Mouse (Mus musculus) embryonic facial prominence, embryonic 13.5 days (tissue): ENCODE measurements around the gene Hpdl. TPM values are rescaled to one million over a fixed set of nuclear protein-coding genes. Genes with fewer than 3 reads are reported as not detected.
"Not testable (repeated sequence)": the region's sequence is repeated elsewhere in the genome, so short reads cannot be mapped to it uniquely, and the experiment has no call there.

Experiments
- ATAC-seq: fragments of 200-750 bp; cut with Nextera tagmentation; 2 replicates; pipeline ENCODE4 v1.8.0; 2017; ENCODE audit warnings: low read depth; ENCODE audit not compliant: insufficient number of reproducible peaks, insufficient read depth, low FRiP score, low TSS enrichment
- H3K27ac ChIP-seq: fragments of 300-500 bp; sonication (generic); 2 replicates; pipeline ENCODE4 v1.5.1; 2015; ENCODE audit warnings: moderate library complexity, mild to moderate bottlenecking, inconsistent platforms
- H3K27me3 ChIP-seq: fragments of 300-500 bp; sonication (generic); 2 replicates; pipeline ENCODE4 v1.6.1; 2015; ENCODE audit warnings: mild to moderate bottlenecking, inconsistent platforms
- H3K36me3 ChIP-seq: fragments of 300-500 bp; sonication (generic); 2 replicates; pipeline ENCODE4 v1.6.1; 2015; ENCODE audit warnings: mild to moderate bottlenecking, inconsistent platforms
- H3K4me1 ChIP-seq: fragments of 300-500 bp; sonication (generic); 2 replicates; pipeline ENCODE4 v1.6.1; 2015; ENCODE audit warnings: inconsistent platforms
- H3K4me2 ChIP-seq: fragments of 300-500 bp; sonication (generic); 2 replicates; pipeline ENCODE4 v1.6.1; 2015; ENCODE audit warnings: moderate library complexity, mild to moderate bottlenecking, inconsistent platforms
- H3K4me3 ChIP-seq: fragments of 300-500 bp; sonication (generic); 2 replicates; pipeline ENCODE4 v1.5.1; 2015; ENCODE audit warnings: mild to moderate bottlenecking, inconsistent platforms
- H3K9ac ChIP-seq: fragments of 300-500 bp; sonication (generic); 2 replicates; pipeline ENCODE4 v1.6.1; 2015; ENCODE audit warnings: mild to moderate bottlenecking, inconsistent platforms
- H3K9me3 ChIP-seq: fragments of 300-500 bp; sonication (generic); 2 replicates; pipeline ENCODE4 v1.6.1; 2016; ENCODE audit warnings: inconsistent platforms
- whole genome bisulfite sequencing: fragments of 180-500 bp; shearing (Covaris S2); methylation state at CpG from one replicate; pipeline ENCODE4 v1.1.7; 2015; ENCODE audit warnings: mixed read lengths; 5-methylcytosine and 5-hydroxymethylcytosine counted together
- polyA plus RNA-seq: library from polyadenylated mRNA; unstranded; fragments of >200 nt; fragmentation: Nextera tagmentation; extraction: Ambion mirVana; gene quantifications from 2 replicates; pipeline ENCODE4 v1.2.1, GENCODE M21; 2015

Hpdl gene
- polyA plus RNA-seq = 0.70 and 1.0 TPM in 2 replicates

DNA sequence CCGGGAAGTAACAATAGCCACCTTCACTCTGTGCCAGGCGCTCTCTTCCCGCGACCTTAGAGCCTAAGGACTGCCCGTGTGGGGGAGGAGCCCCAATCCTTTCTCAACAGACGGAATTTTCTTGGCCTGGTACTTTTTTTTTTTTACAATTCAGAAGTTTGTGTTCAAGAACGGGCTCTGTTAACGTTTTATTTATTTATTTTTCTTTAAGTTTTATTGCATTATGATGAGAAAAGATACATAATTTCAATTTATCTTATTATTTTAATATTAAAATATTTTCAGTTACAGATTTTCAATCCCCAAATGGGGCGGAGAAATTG lies at the start of gene Hpdl:
Gene Hpdl, minus strand, starts transcription at position 14 of the 323 bp plus-strand sequence.
- Histone ChIP-seq H3K27ac (no peak within 1 kb of the TSS), H3K9ac (peak within 1 kb of the TSS; percentile 70)
- no peak for ATAC-seq

DNA sequence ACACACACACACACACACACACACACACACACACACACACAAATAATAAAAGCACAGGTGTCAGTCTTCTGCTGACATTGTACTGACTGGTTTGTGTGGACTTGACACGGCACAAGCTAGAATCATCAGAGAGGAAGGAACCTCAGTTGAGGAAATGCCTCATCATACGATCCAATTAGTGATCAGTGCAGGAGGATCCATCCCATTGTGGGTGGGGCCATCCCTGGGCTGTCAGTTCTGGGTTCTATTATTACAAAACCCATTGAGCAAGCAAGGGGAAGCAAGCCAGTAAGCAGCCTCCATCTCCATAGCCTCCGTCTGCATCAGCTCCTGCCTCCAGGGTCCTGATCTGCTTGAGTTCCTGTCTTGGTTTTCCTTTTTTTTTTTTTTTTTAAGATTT lies 48.4 kb upstream of the Hpdl start:
- WGBS = 61% methylated on average over 3 of the region's 3 CpGs

More for the DNA sequence above, at the start of gene Hpdl:
- Histone ChIP-seq H3K4me1 (peaks cover 28% of the 10 kb centered on the region), H3K36me3 (peaks cover 13% of the 10 kb centered on the region), H3K4me3 (peak within 1 kb of the TSS; percentile 60), H3K4me2 (peak within 1 kb of the TSS; percentile 95), H3K27me3 (peaks cover 19% of the 10 kb centered on the region), H3K9me3 (no peaks in the 10 kb centered on the region)
- 10% methylated on average over 9 of the region's 9 CpGs for WGBS

DNA sequence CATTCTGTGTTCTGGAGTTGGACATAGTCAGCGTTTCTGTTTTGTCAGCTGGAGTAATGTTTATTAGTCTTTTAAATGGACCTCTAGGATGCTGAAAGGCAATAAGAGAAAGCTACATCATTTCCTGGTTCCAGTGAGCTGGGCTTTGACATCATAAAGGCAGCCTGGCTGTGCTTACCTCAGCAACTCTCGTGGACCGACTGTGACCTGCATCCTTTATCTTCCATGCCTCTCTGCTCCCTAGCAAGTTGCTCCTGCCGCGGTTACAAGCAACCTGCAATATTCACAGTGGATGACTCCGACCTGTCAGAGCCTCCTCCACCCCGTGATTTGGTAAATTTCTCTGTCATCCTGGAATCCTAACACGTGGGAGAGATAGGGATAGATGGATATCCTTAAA lies 40.5 kb upstream of the Hpdl start:
- no peak overlapping the region for H3K27ac ChIP-seq
- H3K4me3 ChIP-seq = no peak overlapping the region
- H3K4me1 ChIP-seq = no peaks in the 10 kb centered on the region
- no peaks in the 10 kb centered on the region for H3K36me3 ChIP-seq
- H3K4me2 ChIP-seq = no peak overlapping the region
- H3K9ac ChIP-seq = no peak overlapping the region
- no peaks in the 10 kb centered on the region for H3K27me3 ChIP-seq
- no peak for ATAC-seq
- WGBS = 74% methylated on average over 8 of the region's 8 CpGs
- H3K9me3 ChIP-seq = no peaks in the 10 kb centered on the region

More for the DNA sequence above, 48.4 kb upstream of the Hpdl start:
- no peak overlapping the region for H3K4me2 ChIP-seq
- H3K9me3 ChIP-seq = no peaks in the 10 kb centered on the region
- no peak overlapping the region for H3K4me3 ChIP-seq
- peaks cover 6% of the 10 kb centered on the region for H3K27me3 ChIP-seq
- H3K27ac ChIP-seq = no peak overlapping the region
- ATAC-seq = no peak
- no peaks in the 10 kb centered on the region for H3K4me1 ChIP-seq
- no peak overlapping the region for H3K9ac ChIP-seq
- H3K36me3 ChIP-seq = no peaks in the 10 kb centered on the region

DNA sequence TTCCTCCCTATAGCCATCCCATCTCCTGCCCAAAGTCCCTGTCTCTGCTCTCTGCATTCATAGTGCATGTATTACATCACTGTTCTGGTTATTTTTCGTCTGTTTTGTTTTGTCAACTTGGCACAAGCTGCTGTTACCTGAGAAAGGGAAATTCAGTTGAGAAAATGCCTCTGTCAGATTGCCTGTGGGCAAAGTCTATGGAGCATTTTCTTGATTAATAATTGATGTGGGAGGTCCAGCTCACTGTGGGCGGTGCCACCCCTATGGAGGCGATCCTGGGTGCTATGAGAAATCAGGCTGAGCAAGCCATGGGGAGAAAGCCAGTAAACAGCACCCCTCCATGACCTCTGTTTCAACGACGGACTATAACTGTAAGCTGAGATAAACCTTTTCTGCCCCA lies 38.2 kb upstream of the Hpdl start:
- no peaks in the 10 kb centered on the region for H3K4me1 ChIP-seq
- WGBS = 56% methylated on average over 5 of the region's 5 CpGs
- no peak overlapping the region for H3K9ac ChIP-seq
- ATAC-seq = no peak
- no peak overlapping the region for H3K4me2 ChIP-seq
- no peaks in the 10 kb centered on the region for H3K36me3 ChIP-seq
- no peak overlapping the region for H3K27ac ChIP-seq
- H3K27me3 ChIP-seq = no peaks in the 10 kb centered on the region
- H3K4me3 ChIP-seq = no peak overlapping the region
- no peaks in the 10 kb centered on the region for H3K9me3 ChIP-seq

DNA sequence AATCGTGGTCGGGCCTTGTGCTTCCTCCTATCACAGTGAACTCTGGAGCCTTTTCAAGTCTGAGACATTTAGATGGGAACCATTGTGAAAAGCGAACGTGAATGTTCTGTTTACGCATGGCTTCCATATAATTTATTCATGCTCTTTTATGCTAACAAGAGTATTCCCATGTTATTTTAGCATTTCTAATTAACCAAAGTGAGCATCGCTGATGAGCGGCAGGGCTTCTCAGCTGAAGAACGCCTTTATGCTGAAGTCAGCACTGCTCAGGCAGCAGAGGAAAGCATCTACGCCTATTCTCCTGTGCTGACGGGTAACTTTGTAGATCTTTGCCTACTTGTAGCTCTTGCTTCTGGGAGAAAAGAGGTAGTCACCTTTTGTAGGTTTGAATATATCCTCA lies 35.7 kb upstream of the Hpdl start:
- Histone ChIP-seq H3K9ac (no peak overlapping the region), H3K9me3 (no peaks in the 10 kb centered on the region), H3K36me3 (no peaks in the 10 kb centered on the region), H3K27ac (no peak overlapping the region), H3K4me2 (no peak overlapping the region), H3K4me1 (no peaks in the 10 kb centered on the region), H3K4me3 (no peak overlapping the region), H3K27me3 (no peaks in the 10 kb centered on the region)
- no peak for ATAC-seq
- 89% methylated on average over 10 of the region's 10 CpGs for WGBS

DNA sequence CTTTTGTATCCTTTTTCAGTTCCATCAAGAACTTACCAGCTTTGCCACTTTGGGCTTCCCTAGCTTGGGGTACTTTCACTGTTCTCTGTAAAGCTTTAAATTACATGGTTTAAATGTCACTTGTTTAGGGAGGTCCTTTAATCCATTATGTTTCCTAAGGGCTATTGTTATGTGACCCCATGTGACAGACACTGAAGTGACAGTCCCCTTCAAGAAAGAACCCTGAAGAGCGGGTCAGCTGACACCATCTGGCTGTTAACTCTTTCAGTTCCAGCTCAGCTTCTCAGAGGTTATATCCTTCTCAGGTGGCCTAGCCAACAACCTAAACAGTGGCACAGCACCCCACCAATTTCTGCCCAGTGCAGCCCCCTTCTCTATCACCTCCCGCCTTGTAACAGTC lies 32.8 kb upstream of the Hpdl start:
- ATAC-seq = no peak
- H3K4me3 ChIP-seq = no peak overlapping the region
- no peaks in the 10 kb centered on the region for H3K4me1 ChIP-seq
- H3K9ac ChIP-seq = no peak overlapping the region
- no peaks in the 10 kb centered on the region for H3K9me3 ChIP-seq
- H3K36me3 ChIP-seq = no peaks in the 10 kb centered on the region
- H3K4me2 ChIP-seq = no peak overlapping the region
- no peak overlapping the region for H3K27ac ChIP-seq
- 18% methylated on average over 2 of the region's 2 CpGs for WGBS
- no peaks in the 10 kb centered on the region for H3K27me3 ChIP-seq

DNA sequence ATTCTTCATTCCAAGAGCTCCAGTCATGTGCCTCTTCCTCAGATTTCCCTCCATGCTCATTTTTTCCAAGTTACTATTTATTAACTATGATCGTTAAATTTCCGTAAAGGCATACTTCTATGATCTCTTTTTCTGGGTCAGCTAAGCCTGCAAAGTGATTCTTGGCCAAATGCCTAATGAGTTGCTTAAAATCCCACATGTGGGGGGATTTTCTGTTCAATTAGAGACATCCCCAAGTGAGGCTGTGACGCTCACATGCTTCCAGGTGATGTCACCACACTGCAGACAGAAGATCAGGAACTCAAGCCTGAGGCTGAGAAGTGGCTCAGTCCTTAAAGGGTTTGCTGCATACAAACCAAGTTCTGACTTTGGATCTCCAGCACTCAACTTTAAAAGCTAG lies 28.4 kb upstream of the Hpdl start:
- Histone ChIP-seq H3K27ac (no peak overlapping the region), H3K9ac (no peak overlapping the region), H3K9me3 (no peaks in the 10 kb centered on the region), H3K4me1 (no peaks in the 10 kb centered on the region), H3K36me3 (no peaks in the 10 kb centered on the region), H3K27me3 (no peaks in the 10 kb centered on the region), H3K4me3 (no peak overlapping the region), H3K4me2 (no peak overlapping the region)
- 72% methylated on average over 3 of the region's 3 CpGs for WGBS
- no peak for ATAC-seq

DNA sequence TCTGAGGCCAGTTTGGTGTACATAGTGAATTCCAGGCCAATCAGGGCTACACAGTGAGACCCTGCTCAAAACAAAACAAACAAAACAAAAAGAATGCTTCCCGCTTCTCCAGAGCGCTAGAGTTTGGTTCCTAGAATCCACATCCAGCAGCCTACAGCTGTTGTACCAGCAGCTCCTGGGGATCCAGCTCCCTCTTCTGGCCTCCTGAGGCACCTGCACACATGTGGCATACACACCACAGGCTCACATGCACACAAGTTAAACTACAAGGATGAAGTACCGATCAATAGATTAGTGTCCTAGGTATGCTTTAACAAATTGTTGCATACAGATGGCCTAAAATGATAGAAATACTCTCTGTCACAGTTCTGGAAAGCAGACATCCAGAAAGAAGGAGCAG lies 22.8 kb upstream of the Hpdl start:
- Histone ChIP-seq H3K4me3 (no peak overlapping the region), H3K4me1 (no peaks in the 10 kb centered on the region), H3K9me3 (no peaks in the 10 kb centered on the region), H3K4me2 (no peak overlapping the region), H3K27me3 (peaks cover 16% of the 10 kb centered on the region), H3K9ac (no peak overlapping the region), H3K27ac (no peak overlapping the region), H3K36me3 (no peaks in the 10 kb centered on the region)
- ATAC-seq = no peak
- 93% methylated on average over 3 of the region's 3 CpGs for WGBS

DNA sequence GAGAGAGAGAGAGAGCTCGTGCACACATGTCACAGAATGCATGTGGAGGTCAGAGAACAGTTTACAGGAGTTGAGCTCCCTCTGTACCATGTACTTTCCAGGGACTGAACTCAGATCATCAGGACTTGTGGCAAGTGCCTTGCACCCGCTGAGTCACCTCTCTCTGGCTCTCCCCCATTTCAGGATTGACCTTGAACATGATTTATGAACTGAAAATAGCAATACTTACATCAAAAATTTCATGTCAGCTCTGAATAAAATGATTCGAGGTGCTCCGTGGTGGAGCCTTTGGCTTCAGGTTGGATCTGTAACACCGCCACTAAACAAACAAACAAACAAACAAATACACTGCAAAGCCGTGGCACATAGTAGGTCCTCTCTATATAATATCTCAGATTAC lies 19.3 kb upstream of the Hpdl start:
- H3K9me3 ChIP-seq = no peaks in the 10 kb centered on the region
- H3K4me3 ChIP-seq = no peak overlapping the region
- peaks cover 21% of the 10 kb centered on the region for H3K27me3 ChIP-seq
- no peak overlapping the region for H3K9ac ChIP-seq
- H3K27ac ChIP-seq = no peak overlapping the region
- no peaks in the 10 kb centered on the region for H3K4me1 ChIP-seq
- H3K4me2 ChIP-seq = no peak overlapping the region
- 89% methylated on average over 6 of the region's 6 CpGs for WGBS
- no peak for ATAC-seq
- no peaks in the 10 kb centered on the region for H3K36me3 ChIP-seq

DNA sequence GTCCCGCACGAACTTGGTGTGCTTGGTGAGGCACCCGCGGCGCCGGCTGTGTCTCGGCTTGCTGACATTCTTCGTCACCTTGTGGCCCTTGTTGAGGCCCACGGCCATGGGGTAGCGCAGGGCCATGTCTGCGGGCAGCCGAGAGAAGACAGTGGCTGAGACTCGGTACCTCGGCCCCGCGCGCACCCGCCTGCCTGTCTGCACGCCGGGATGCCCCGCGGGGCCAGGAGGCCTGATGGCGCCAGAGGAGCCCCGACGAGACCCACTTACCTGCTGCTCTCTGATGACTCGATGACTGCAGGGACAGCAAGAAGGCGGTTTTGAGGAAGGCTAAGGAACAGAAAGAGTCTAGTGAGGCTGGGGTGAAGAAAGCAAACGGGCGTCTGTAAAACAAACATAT lies 18.6 kb upstream of the Hpdl start:
- H3K27ac ChIP-seq, H3K36me3 ChIP-seq, H3K9me3 ChIP-seq, H3K9ac ChIP-seq, H3K4me3 ChIP-seq, H3K4me1 ChIP-seq, ATAC-seq: not testable (repeated sequence)
- Histone ChIP-seq H3K4me2 (peak overlapping the region; percentile 48), H3K27me3 (peaks cover 21% of the 10 kb centered on the region)
- 30% methylated on average over 22 of the region's 29 CpGs for WGBS

DNA sequence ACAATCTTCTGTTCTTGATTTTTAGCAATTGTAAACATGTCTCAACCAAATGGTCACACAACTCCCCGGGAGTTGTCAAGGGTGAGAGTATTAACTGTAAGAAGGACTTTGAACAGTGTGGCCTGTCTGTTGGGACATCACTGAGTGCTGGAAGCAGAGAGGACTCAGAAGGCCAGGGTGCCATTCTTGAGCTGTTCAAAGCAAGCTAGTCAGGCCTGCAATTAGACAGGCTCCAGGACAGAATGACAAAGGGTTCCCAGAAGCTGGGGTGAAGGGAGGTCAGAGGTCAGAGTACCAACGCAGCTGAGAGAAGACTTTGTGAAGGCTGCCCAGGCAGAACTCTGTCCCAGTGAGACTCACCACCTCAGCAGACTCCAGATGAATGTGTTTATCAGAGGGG lies 17.5 kb upstream of the Hpdl start:
- H3K4me2 ChIP-seq = no peak overlapping the region
- H3K4me3 ChIP-seq = no peak overlapping the region
- H3K36me3 ChIP-seq = no peaks in the 10 kb centered on the region
- H3K27me3 ChIP-seq = peaks cover 21% of the 10 kb centered on the region
- no peak for ATAC-seq
- H3K9me3 ChIP-seq = no peaks in the 10 kb centered on the region
- H3K9ac ChIP-seq = no peak overlapping the region
- H3K4me1 ChIP-seq = no peaks in the 10 kb centered on the region
- WGBS = 26% methylated on average over 2 of the region's 2 CpGs
- H3K27ac ChIP-seq = no peak overlapping the region

DNA sequence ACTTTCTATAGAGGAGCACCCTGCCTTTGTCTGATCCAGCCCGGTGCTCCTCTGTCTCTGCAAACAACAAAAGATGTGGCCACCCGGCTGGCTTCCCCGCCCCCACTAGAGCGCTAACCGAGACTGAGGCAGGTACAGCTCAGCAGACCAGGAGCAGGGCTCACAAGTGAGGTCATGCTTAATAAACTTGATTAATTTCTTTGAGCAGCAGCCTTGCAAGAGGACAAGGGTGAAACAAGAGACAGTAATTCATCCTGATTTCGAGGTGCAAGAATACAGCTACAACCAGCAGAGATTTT lies 8.5 kb upstream of the Hpdl start:
- H3K27me3 ChIP-seq = no peaks in the 10 kb centered on the region
- no peaks in the 10 kb centered on the region for H3K36me3 ChIP-seq
- no peaks in the 10 kb centered on the region for H3K9me3 ChIP-seq
- ATAC-seq = no peak
- peaks cover 5% of the 10 kb centered on the region for H3K4me1 ChIP-seq
- WGBS = 18% methylated on average over 6 of the region's 6 CpGs
- H3K4me3 ChIP-seq = no peak overlapping the region
- H3K9ac ChIP-seq = 0 out of 2 replicates have a peak overlapping the region, but pooled peaks have one; percentile 36
- no peak overlapping the region for H3K4me2 ChIP-seq
- H3K27ac ChIP-seq = no peak overlapping the region

DNA sequence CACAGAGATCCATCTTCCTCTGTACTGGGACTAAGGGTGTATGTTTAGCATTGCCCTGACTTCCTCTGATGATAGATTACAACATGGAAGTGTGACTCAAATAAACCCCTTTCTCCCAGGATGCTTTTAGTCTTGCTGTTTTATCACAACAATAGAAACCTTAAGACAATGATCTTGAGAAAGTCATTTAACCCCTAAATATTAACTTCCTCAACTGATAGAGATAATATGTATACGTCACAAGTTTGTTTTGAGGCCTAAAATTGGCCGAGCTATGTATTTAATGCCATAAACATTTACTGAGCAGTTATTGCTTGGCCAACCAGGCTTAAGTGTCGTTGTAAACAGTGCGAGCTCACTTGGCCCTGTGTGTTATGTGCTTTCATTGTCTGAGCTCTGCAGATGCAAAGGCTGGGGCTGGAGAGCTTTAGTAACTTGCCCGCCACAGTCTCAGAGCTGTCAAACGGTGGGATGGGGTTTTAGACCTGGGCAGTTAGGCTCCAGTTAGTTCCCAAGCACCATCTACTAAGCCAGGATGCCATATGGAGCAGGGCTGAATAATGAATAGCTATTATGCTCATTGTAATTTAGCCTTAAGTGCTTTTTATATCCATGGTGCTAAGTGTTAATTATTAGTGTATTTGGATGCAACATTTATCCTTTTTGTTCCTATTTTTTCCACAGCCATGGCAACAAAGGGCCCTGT lies 8.0 kb upstream of the Hpdl start:
- ATAC-seq = no peak

More for the DNA sequence above, 8.0 kb upstream of the Hpdl start:
- Histone ChIP-seq H3K27ac (no peak overlapping the region), H3K27me3 (no peaks in the 10 kb centered on the region), H3K4me3 (no peak overlapping the region), H3K36me3 (no peaks in the 10 kb centered on the region), H3K4me2 (no peak overlapping the region), H3K4me1 (peaks cover 7% of the 10 kb centered on the region), H3K9ac (no peak overlapping the region), H3K9me3 (no peaks in the 10 kb centered on the region)
- 64% methylated on average over 6 of the region's 6 CpGs for WGBS
